Mouse (Mus musculus) liver, adult 2 months (tissue): ENCODE data around the gene Hadhb.

Experiments used
- CTCF ChIP-seq: fragments of 200-500 bp; IDR thresholded peaks from 2 replicates; pipeline ENCODE4 v1.5.1; 2011; ENCODE audit warnings: low read depth, low read length, control low read depth
- POLR2A ChIP-seq: fragments of 200-500 bp; IDR thresholded peaks from 2 replicates; pipeline ENCODE4 v1.6.1; 2011; ENCODE audit warnings: low read length, control low read depth; ENCODE audit not compliant: insufficient read depth; ENCODE audit errors: extremely low read depth

- TF ChIP-seq POLR2A (no peak), CTCF (no peak)
These were observed 23.8 kb upstream of the Hadhb start for GRCm38 (mm10) chr5:30131246-30131645.
